Mouse (Mus musculus) lung, postnatal 36 days (tissue): ENCODE results near the gene Ndufb3.
A peak's percentile ranks its signal among the peaks of the same experiment; 100 is the strongest.
"Not testable (repeated sequence)": the region's sequence is repeated elsewhere in the genome, so short reads cannot be mapped to it uniquely, and the experiment has no call there.

Experiments used
- DNase-seq: peaks from one replicate; pipeline ENCODE4 v3.0.0; 2022; ENCODE audit warnings: mixed read lengths

The Ndufb3 gene

DNA sequence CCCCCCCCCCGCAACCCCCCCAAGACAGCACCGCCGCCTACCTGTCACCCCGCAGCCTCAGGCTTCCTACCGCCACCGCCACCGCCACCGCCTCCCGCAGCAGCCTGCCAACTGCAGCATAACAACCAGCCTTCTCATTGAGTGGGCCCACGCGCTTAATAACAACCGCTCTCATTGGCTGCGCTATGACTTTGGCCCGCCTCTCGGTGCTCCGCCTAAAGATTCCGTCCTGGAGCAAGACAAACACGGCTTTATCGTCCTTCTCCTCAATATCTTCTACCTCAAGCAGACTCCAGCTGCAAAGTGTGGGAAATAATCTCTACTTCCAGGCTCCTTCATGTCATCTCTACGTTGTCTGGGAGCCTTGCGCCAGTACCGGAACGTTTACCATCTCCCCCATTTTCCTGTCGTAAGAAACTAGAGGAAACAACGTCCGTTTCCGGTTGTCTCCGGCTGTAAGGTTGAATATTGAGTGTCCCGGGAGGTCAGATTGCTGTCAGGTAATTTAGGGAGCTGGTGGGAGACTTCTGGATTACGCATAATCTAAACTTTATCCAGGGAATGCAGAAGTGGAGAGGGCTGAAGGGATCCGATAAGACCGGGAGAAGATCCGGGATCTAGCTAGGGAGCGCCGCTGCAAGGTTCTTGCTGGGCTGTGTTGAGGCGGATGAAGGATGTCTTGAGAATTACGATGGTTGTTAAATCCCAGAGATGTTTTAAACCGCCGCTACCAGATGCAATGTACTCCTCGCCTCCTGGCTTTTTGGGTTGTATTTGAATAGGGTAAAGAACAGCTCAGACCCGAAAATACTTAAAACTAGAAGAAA lies at the start of gene Ndufb3, which contains the start of gene Fam126b:
Gene Ndufb3 (plus strand): TSS at position 214 of the 827 bp plus-strand sequence.
Gene Fam126b (minus strand): TSS at position 153 of the 827 bp plus-strand sequence.
- DNase-seq = peak; percentile 93

GRCm38 (mm10) chr1:58541386-58541785 lies 44.8 kb upstream of the Ndufb3 start:
- no peak for DNase-seq

- not testable (repeated sequence) for DNase-seq
These were observed 25.8 kb upstream of the Ndufb3 start for GRCm38 (mm10) chr1:58560370-58560769.

GRCm38 (mm10) chr1:58562455-58562854 lies 23.7 kb upstream of the Ndufb3 start:
- peak; percentile 83 for DNase-seq

GRCm38 (mm10) chr1:58564981-58565380 lies 21.2 kb upstream of the Ndufb3 start:
- no peak for DNase-seq

- DNase-seq = no peak
These were observed 19.6 kb upstream of the Ndufb3 start for GRCm38 (mm10) chr1:58566621-58567020.

DNA sequence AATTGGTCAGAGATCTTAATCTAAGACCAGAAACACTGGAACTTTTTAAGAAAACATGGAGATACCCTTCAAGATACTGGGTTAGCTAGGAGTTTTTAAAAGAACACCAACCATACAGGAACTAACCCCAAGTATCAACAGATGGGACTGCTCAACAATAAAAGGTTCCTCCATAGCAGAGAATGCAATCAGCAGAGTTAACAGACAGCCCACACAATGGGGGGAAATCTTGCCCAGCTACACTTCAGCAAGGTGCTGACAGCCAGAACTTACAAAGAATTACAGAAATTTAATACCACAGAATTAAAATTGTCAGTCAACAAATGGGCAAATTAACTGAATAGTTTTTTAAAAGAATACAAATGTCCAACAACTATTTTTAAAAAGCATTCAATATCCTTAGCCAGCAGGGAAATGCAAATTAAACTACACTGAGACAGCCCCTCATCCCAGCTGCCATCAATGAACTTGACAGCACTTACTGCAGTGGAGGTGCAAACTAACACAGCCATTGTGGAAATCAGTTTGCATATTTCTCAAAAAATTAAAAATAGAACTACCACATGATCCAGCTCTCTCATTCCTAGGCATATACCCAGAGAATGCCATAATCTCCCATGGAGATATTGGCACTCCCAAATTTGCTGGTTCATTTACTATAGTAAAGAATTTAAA lies 17.6 kb upstream of the Ndufb3 start:
- DNase-seq = no peak

DNA sequence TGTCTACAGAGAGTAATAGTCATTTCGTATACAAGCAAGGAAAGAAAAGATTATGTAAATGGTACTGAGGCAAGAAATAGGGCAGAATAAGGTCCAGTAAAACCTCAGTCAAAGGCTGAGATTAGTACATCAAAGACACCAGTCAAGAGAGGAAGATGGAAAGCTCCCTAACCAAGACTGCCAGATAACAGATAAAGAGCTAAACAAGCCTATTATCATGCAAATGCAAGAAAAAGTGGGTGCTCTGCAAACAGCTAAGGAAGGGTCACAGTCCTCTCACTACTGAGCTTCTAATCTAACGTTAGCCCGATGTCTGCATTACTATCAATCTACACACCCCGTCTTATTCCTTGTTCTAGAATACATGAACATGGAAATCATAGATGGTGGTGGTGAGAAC lies 15.7 kb upstream of the Ndufb3 start:
- DNase-seq = no peak

DNA sequence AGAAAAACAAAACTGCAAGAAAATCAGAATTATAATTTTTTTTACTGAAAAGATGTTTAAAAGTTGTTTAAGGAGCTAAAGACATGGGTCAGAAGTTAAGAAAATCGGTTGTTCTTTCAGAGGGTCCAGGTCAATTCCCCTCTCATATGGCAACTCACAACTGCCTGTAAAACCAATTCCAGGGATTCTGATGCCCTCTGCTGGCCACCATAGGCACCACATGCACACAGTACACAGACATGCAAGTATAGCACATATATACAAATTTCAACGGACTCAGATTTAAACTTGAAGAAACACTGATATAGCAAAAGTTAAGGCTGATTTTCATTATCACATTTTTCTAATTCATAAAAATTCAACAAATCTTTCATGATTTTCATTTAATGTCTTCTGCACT lies 7.0 kb upstream of the Ndufb3 start:
- DNase-seq = peak; percentile 58

GRCm38 (mm10) chr1:58582611-58583010 lies 3.6 kb upstream of the Ndufb3 start:
- DNase-seq = no peak

DNA sequence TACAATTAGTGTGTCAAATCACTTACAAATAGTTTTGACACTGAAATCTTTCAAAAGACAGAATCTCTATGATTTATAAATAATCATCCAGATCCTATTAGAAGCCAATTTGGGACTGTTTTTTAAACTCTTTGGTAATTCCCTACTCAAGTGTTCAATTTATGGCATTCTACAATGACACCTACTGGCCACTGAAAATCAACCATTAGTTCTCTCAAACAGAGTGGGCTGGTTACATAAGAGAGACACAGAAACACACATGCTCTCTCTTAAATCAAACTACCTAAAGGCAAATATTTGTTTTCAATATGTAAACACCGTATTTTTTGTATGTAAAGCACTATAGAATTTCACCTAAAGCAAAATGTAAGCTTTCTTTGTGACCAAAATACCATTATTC lies 1.9 kb upstream of the Ndufb3 start:
- DNase-seq = peak; percentile 42

DNA sequence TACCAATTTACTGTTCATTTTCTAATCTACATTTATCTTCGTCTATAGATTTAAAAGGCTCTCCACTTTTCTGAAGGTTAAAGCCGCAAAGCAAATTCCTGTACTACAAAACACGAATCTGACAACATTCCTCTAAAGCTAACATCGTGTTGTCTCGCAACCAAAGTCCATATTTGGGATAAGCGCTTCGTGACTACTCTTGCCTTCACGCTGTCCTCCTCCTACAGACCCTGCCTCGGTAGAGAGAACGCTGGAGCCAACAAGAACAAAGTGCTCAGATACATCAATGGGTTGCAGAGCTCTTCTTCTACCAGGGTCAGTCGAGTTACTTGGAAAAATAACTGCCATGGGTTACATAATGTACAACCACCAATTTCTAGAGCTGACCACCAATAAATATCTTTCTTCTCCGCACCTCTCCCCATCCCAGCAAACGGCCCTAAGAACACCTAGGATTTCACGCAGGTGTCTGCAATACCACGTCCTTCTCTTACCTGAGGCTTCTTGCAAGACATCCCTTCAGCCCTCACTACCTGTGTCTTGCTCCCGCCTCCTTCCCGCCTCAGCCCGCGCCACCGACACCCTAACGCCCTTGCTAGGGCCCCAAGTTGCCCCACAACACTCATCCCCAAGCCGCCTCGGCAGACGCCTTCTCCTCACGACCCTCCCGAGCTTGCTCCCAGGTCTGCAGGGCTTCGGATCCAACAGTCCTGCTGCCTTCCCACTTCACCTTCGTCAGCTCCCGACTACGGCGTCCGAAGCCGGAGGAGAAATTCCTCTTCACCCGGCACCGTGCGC lies 612 bp upstream of the Ndufb3 start:
- DNase-seq = peak; percentile 13

DNA sequence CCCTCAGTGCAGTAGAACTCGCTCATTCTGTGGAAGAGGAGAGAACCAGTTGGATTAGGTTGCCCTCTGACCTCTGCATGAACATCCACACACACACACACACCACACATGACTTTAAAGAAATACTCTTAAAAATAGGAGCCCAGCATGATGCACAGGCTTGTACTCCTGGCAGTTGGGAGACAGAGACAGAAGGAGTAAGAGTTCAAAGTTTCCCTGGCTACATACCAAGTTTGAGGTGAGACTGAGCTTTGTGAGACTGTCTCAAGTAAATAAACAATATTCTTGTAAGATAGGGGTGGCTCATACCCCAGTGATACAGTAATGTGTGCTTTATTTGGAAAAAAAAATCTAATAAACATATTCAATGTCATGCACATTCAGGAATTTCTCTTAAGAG lies 1.3 kb downstream of the Ndufb3 start:
- DNase-seq = no peak

- no peak for DNase-seq
These were observed 16.5 kb downstream of the Ndufb3 start for GRCm38 (mm10) chr1:58602681-58603080.

DNA sequence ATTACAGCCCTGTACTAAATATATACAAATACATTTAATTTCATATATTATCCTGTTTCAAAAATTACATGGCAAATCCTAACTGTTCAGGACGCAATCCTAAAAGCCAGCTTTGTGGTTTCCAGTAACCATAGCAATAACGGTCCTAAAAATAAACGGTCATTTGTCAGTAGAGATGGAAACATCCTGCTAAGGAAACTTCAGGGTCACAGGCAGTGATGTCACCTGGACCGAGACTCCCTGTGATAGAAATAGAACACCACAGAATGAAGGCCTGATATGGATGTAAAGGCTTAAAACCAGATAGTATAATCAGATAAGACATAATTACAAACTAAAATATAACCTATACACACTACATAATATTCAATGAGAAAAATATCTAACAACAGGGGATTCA lies 17.6 kb downstream of the Ndufb3 start:
- DNase-seq = no peak

GRCm38 (mm10) chr1:58609591-58609990 lies 23.4 kb downstream of the Ndufb3 start:
- DNase-seq = not testable (repeated sequence)

- peak; percentile 78 for DNase-seq
These were observed 24.0 kb downstream of the Ndufb3 start for GRCm38 (mm10) chr1:58610166-58610565.

- no peak for DNase-seq
These were observed 24.4 kb downstream of the Ndufb3 start for GRCm38 (mm10) chr1:58610611-58611010.

GRCm38 (mm10) chr1:58613786-58614185 lies 27.6 kb downstream of the Ndufb3 start:
- no peak for DNase-seq

GRCm38 (mm10) chr1:58614424-58614823 lies 28.2 kb downstream of the Ndufb3 start:
- peak; percentile 66 for DNase-seq

GRCm38 (mm10) chr1:58615146-58615545 lies 29.0 kb downstream of the Ndufb3 start:
- DNase-seq = no peak

DNA sequence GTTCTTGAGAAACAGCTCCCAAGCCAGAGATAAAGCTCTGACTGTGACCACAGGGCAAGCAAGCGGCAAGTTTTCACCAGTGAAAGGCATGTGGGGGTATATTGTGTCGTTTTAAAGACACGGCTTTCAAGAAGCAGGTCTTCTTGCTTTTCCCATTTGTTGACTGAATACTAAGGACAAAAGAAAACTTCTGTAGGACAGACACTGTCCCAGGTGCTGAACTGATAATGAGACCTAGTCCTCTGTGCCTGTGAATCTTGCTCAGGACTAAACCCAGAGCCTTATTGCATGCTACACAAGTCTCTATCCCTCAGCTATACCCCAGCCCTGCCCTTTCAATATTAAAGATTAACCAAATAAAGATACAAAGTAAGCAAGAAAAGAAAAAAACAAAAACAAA lies 30.0 kb downstream of the Ndufb3 start:
- DNase-seq = no peak

DNA sequence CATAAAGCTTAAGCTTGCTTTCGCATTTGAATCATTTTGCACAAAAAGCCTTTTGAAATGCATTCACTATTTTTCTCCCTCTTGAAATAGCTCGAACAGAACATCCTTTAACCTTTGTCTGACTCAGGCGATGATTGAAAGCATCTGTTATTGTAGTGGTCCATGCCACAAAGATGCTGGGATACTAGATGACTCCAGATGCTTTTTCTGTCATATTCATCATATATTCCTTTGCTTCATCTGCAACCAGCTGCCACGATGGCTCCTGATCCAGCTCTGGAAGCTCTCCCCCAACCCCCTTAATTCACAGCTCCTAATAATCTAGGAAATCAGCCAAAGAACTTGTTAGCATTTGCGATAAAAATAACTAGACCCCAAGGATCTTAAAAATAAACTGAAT lies 30.9 kb downstream of the Ndufb3 start:
- peak; percentile 30 for DNase-seq
